Mouse (Mus musculus): ENCODE data around the gene Slc25a30. TPM values are rescaled to one million over a fixed set of nuclear protein-coding genes. Genes with fewer than 3 reads are reported as not detected.

Slc25a30 gene
- 60.5 TPM for total RNA-seq (2023)

DNA sequence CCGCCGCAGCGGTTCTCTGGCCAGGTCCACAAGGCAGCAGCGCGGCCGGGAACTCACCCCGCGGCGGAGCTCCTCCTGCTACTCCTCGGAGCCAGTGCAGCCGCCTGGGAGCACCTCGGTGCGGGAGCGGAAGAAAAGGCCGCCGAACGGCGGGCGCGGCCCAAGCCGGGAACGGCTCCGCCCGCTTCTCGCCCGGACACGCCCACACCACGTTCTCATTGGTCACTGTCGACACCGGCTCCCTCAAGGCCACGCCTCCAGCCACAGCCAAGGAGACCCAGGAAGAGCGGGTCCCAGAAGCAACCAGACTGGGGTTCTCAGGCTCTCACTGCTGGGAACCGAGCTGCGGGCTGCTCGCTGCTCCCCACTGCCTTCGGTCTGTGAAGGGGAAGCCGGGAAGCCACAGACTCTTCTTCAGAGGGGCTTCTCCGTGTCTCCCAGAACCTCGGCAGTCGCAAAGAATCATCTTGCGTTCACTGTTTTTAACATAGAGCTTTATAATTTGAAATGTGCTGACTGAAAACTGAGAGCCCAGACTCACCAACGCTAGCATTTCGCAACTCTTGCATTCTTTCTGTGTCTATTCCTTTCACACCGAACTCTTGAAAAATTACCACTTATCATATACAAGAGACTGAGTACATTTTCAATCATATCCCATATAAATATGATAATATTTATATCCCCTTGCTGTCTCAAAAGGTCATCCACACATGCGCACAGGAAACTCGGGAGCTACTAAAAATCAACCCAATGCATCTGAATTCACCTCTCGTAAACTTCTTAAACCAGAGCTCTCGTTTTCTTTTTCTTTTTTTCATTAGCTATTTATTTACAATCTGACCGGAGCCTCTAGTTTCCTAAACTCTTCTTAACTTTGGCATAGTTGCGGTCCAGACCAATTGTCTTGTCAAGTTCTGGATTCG, at the start of gene Slc25a30:
Gene Slc25a30, minus strand, starts transcription at position 170 of the 926 bp plus-strand sequence.

GRCm38 (mm10) chr14:75753991-75754817, 32.6 kb downstream of the Slc25a30 start, which contains the start of gene Cog3:
TSS of gene Cog3 (minus strand) at chr14:75754517.

Other genes with a start within 250 kb of the Slc25a30 start
- gene Spert, start 193.9 kb downstream of the Slc25a30 start, total RNA-seq (2023): not detected
- gene Erich6b, start 144.8 kb downstream of the Slc25a30 start, total RNA-seq (2023): not detected
- gene Cog3, start 32.5 kb downstream of the Slc25a30 start, total RNA-seq (2023): 31.2 TPM
- 9,503 TPM for gene Tpt1, start 58.1 kb upstream of the Slc25a30 start, total RNA-seq (2023)
- gene Kctd4, start 168.0 kb upstream of the Slc25a30 start, total RNA-seq (2023): not detected
- gene Gtf2f2, start 223.8 kb upstream of the Slc25a30 start, total RNA-seq (2023): 27.0 TPM